Mouse (Mus musculus) testis, adult 2 months (tissue): ENCODE data around the gene Gpank1. TPM values are rescaled to one million over a fixed set of nuclear protein-coding genes. Genes with fewer than 3 reads are reported as not detected.

ENCODE experiments used
- H3K27ac ChIP-seq: fragments of 200-500 bp; 2 replicates; pipeline ENCODE4 v1.5.1; 2012; ENCODE audit warnings: low read depth, low read length; ENCODE audit not compliant: control insufficient read depth, insufficient read depth
- H3K27me3 ChIP-seq: fragments of 200-500 bp; 2 replicates; pipeline ENCODE4 v1.6.1; 2012; ENCODE audit warnings: mild to moderate bottlenecking, low read length, moderate library complexity; ENCODE audit not compliant: control insufficient read depth, insufficient read depth
- H3K36me3 ChIP-seq: fragments of 200-500 bp; 2 replicates; pipeline ENCODE4 v1.6.1; 2012; ENCODE audit warnings: mild to moderate bottlenecking, low read length; ENCODE audit not compliant: control insufficient read depth, insufficient read depth
- H3K4me1 ChIP-seq: fragments of 200-500 bp; 2 replicates; pipeline ENCODE4 v1.6.1; 2012; ENCODE audit warnings: low read length; ENCODE audit not compliant: control insufficient read depth, insufficient read depth
- H3K4me3 ChIP-seq: fragments of 200-500 bp; 2 replicates; pipeline ENCODE4 v1.5.1; 2012; ENCODE audit warnings: low read depth, mild to moderate bottlenecking, low read length, moderate library complexity, mixed read lengths; ENCODE audit not compliant: control insufficient read depth
- CTCF ChIP-seq: fragments of 200-500 bp; IDR thresholded peaks from 2 replicates; pipeline ENCODE4 v1.5.1; 2012; ENCODE audit warnings: low read depth, mild to moderate bottlenecking, inconsistent platforms, low read length, moderate library complexity; ENCODE audit not compliant: control insufficient read depth, insufficient read depth, insufficient replicate concordance
- POLR2A ChIP-seq: fragments of 200-500 bp; IDR thresholded peaks from 2 replicates; pipeline ENCODE4 v1.6.1; 2012; ENCODE audit warnings: low read depth, mild to moderate bottlenecking, inconsistent platforms, low read length, moderate library complexity; ENCODE audit not compliant: control insufficient read depth
- polyA plus RNA-seq: library from polyadenylated mRNA; depleted of rRNA; stranded (reverse); fragments of >200 nt; gene quantifications from 2 replicates; pipeline ENCODE4 v1.2.3, GENCODE M21; 2012

The Gpank1 gene
- polyA plus RNA-seq, 1 experiment = 70.0 TPM

GRCm38 (mm10) chr17:35163326-35164081 is 42.2 kb downstream of the Gpank1 start:
- no peaks in the 10 kb centered on the region for H3K27me3 ChIP-seq
- H3K27ac ChIP-seq = peak overlapping the region; percentile 99
- H3K36me3 ChIP-seq = peaks cover 10% of the 10 kb centered on the region
- H3K4me1 ChIP-seq = peaks cover 4% of the 10 kb centered on the region
- TF ChIP-seq POLR2A (no peak), CTCF (no peak)
- H3K4me3 ChIP-seq = peak overlapping the region; percentile 94

- Histone ChIP-seq H3K27ac (peak overlapping the region; percentile 99), H3K27me3 (no peaks in the 10 kb centered on the region), H3K4me1 (peaks cover 4% of the 10 kb centered on the region), H3K4me3 (peak overlapping the region; percentile 94), H3K36me3 (peaks cover 5% of the 10 kb centered on the region)
- TF ChIP-seq CTCF = no peak
- TF ChIP-seq POLR2A = peak; percentile 6; the same call in 1 of the 2 replicates
These were observed 42.9 kb downstream of the Gpank1 start for GRCm38 (mm10) chr17:35164218-35164567.

DNA sequence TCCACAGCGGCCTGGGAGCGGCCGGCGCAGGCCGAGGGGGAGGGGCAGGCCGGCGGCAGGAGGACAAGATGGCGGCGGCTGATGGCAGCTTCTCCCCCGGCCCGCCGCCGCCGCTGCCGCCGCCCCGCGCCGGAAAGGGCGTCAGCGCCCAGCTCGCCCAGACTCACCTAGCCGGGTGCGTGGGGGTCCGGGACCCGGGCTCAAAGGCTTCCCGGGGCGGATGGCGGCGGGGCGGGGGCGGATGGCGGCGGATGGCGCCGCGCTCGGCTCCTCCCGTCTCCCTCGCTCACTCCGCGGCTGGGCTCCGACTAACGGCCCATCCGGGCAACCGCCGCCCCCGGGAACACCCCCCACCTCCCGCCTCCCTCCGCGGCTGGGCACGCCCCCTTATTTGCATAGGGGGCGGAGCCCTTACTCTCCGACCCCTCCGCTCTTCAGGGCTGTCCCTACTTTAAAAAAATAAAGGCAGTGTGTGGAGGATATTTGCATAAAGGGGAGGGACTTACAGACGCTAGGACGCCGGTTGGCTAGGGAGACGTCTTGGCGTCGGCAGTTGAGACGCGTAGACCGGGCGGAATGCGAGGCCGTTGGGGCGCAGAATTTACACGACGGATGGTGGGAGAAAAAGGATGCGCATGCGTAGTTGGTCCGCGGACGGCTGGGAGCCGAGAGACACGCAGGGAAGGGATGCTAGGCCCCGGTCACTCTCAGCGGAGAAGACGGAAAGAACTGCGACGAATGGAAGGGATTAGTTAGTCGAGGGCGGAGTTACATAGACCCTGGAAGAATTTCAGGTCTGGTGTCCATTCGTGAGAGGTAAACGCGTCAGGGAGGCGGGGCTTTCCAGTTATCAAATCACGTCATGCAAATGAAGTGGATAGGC is 43.6 kb downstream of the Gpank1 start, which contains the start of gene Prrc2a:
Gene Prrc2a, minus strand, starts transcription at position 330 of the 883 bp plus-strand sequence.
- H3K4me3 ChIP-seq = peak within 1 kb of the TSS; percentile 94
- no peaks in the 10 kb centered on the region for H3K27me3 ChIP-seq
- H3K4me1 ChIP-seq = peaks cover 4% of the 10 kb centered on the region
- peak; percentile 88 for TF ChIP-seq POLR2A
- TF ChIP-seq CTCF = no peak
- H3K27ac ChIP-seq = peak within 1 kb of the TSS; percentile 99
- H3K36me3 ChIP-seq = peaks cover 3% of the 10 kb centered on the region

DNA sequence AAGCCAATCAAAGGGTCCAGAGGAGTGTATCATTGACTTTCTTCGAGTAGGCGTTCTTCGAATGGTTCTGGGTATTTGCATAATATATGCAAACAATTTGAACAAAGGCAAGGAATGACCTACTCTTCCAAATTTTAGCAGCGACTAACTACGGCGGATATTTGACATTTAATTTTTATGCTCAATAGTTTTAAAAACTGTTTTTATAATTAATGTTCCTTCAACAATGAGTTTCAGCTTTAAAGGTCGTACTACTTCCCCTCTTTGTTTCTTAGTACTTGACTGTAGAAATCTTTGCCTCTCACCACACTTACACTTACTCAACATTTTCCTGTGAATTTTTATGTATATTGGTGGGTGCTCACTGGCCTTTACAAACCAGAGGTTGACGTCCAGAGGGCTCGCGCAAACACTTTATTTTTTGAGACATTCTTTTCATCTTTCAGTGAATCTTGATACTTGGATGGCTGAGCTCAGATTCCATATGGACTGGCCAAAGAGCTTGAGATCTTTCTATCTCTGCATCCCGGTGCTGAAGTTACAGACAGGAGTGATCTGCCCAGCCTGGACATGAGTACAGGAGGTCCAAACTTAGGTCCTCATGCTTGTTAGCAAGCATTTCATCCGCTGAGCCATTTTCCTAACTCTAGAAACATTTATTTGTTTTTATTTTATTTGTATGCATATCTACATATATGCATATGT is 44.3 kb downstream of the Gpank1 start:
- no peaks in the 10 kb centered on the region for H3K27me3 ChIP-seq
- H3K27ac ChIP-seq = peak overlapping the region; percentile 93
- peak overlapping the region; percentile 82 for H3K4me3 ChIP-seq
- H3K36me3 ChIP-seq = peaks cover 3% of the 10 kb centered on the region
- TF ChIP-seq POLR2A (no peak), CTCF (no peak)
- peaks cover 4% of the 10 kb centered on the region for H3K4me1 ChIP-seq

DNA sequence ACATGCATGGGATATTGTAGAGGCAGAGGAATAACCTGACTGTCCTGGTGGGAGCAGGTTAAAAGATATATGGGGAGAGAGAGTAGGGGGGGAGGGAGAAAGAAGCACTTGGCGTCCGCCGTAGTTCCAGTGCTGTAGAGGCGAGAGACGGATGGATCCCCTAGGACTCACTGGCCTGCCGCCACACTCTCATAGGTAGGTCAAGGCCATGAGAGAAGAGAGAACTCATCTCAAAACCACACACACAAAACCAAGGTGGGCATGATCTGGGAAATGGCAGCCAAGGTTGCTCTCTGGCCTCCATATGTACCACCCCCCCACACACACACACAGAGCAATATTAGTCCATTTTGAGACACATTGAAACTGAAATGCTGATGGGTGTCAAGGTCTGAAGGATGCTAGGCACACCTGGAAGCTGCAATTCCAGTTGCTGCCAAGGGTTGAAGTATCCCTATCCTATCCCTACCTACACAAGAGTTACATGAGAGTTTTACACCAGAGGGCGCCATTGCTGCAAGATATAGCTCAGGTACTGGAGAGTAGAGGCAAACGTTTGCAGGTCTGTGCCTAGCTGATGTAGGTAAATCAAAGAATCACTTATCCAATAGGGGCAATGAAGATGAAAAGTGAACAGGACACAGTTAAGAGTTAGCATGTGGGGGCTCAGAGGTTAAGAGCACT is 45.2 kb downstream of the Gpank1 start:
- Histone ChIP-seq H3K4me1 (peaks cover 4% of the 10 kb centered on the region), H3K36me3 (peaks cover 1% of the 10 kb centered on the region), H3K27me3 (no peaks in the 10 kb centered on the region), H3K4me3 (peak overlapping the region; percentile 58), H3K27ac (no peak overlapping the region)
- no peak for TF ChIP-seq POLR2A

GRCm38 (mm10) chr17:35167794-35168193 is 46.5 kb downstream of the Gpank1 start:
- Histone ChIP-seq H3K27me3 (no peaks in the 10 kb centered on the region), H3K4me3 (no peak overlapping the region; the same call in 1 of the 2 replicates), H3K4me1 (peaks cover 3% of the 10 kb centered on the region; the same call in 1 of the 2 replicates), H3K27ac (no peak overlapping the region), H3K36me3 (peaks cover 1% of the 10 kb centered on the region)
- TF ChIP-seq POLR2A (no peak), CTCF (no peak)

DNA sequence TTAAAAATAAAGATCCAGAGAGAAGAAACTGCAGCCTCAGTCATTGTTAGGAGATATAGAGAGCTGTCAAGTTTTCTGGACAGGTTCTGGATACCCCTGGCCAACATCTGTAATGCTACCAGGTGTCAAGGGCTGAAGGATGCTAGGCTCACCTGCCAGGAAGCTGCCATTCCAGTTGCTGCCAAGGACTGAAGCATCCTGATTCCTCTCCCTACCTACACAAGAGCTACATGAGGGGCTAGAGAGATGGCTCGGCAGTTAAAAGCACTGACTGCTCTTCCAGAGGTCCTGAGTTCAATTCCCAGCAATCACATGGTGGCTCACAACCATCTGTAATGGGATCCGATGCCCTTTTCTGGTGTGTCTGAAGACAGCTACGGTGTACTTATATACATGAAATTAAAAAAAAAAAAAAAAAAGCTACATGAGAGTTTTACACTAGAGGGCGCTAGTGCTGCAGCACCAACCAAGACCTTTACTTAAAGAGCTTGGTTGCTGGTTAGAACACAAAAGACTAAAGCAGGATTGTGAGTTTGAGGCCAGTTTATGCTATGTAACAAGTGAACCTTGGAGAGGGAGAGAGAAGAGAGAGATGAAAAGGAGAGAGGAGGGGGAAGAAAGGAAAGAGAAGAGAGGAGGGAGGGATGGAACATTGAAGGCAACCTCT is 47.4 kb downstream of the Gpank1 start:
- no peaks in the 10 kb centered on the region for H3K4me1 ChIP-seq
- H3K4me3 ChIP-seq = no peak overlapping the region
- no peak overlapping the region for H3K27ac ChIP-seq
- TF ChIP-seq POLR2A = no peak
- no peak for TF ChIP-seq CTCF
- no peaks in the 10 kb centered on the region for H3K27me3 ChIP-seq
- peaks cover 1% of the 10 kb centered on the region for H3K36me3 ChIP-seq
